Mouse (Mus musculus) forebrain, embryonic 13.5 days (tissue): ENCODE measurements around the gene Tk1. TPM values are rescaled to one million over a fixed set of nuclear protein-coding genes. Genes with fewer than 3 reads are reported as not detected.
A peak's percentile ranks its signal among the peaks of the same experiment; 100 is the strongest.
"Not testable (repeated sequence)": the region's sequence is repeated elsewhere in the genome, so short reads cannot be mapped to it uniquely, and the experiment has no call there.

Experiments
- ATAC-seq: fragments of 200-750 bp; cut with Nextera tagmentation; 2 replicates; pipeline ENCODE4 v1.8.0; 2017
- H3K27ac ChIP-seq: fragments of 300-500 bp; sonication (generic); 2 replicates; pipeline ENCODE4 v1.5.1; 2015; ENCODE audit warnings: inconsistent platforms, mild to moderate bottlenecking, moderate library complexity
- H3K27me3 ChIP-seq: fragments of 300-500 bp; sonication (generic); 2 replicates; pipeline ENCODE4 v1.6.1; 2015; ENCODE audit warnings: mild to moderate bottlenecking, inconsistent platforms
- H3K36me3 ChIP-seq: fragments of 300-500 bp; sonication (generic); 2 replicates; pipeline ENCODE4 v1.6.1; 2015; ENCODE audit warnings: mild to moderate bottlenecking, inconsistent platforms; ENCODE audit not compliant: poor library complexity, severe bottlenecking
- H3K4me1 ChIP-seq: fragments of 300-500 bp; sonication (generic); 2 replicates; pipeline ENCODE4 v1.6.1; 2015; ENCODE audit warnings: inconsistent platforms
- H3K4me2 ChIP-seq: fragments of 300-500 bp; sonication (generic); 2 replicates; pipeline ENCODE4 v1.6.1; 2015; ENCODE audit warnings: inconsistent platforms, mild to moderate bottlenecking, moderate library complexity
- H3K4me3 ChIP-seq: fragments of 300-500 bp; sonication (generic); 2 replicates; pipeline ENCODE4 v1.5.1; 2015; ENCODE audit warnings: mild to moderate bottlenecking, inconsistent platforms
- H3K9ac ChIP-seq: fragments of 300-500 bp; sonication (generic); 2 replicates; pipeline ENCODE4 v1.6.1; 2015; ENCODE audit warnings: mild to moderate bottlenecking, inconsistent platforms
- H3K9me3 ChIP-seq: fragments of 300-500 bp; sonication (generic); replicated peaks from 2 replicates; pipeline ENCODE4 v1.6.1; 2016; ENCODE audit warnings: inconsistent platforms
- WGBS: fragments of 180-500 bp; shearing (Covaris S2); methylation state at CpG from one replicate; pipeline ENCODE4 v1.1.7; 2015; 5-methylcytosine and 5-hydroxymethylcytosine counted together
- polyA plus RNA-seq: library from polyadenylated mRNA; unstranded; fragments of >200 nt; fragmentation: Nextera tagmentation; extraction: Ambion mirVana; gene quantifications from 2 replicates; pipeline ENCODE4 v1.2.1, GENCODE M21; 2015

The Tk1 gene
- polyA plus RNA-seq, 1 experiment from 2014 or later, result 103 TPM

DNA sequence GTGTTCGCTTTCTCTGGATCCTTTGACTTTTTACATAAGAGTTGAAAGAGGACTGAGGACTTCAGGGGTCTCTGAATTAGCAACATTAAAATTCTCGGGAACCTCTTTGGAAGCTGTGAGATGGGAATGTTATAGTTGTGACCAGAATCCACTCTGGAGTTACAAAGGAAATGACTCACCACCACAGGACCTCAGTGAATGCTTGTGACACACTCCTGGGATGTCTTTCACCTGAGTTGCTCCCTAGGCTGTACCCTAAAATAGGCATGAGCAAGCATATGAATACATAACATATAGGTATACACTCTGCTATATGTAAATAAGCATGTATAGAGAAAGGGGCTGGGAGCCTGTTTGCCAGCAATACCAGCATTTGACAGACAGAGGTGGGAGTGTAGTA, 17.5 kb upstream of the Tk1 start:
- peaks cover 8% of the 10 kb centered on the region for H3K4me1 ChIP-seq
- no peak overlapping the region for H3K9ac ChIP-seq
- H3K27ac ChIP-seq, result no peak overlapping the region
- ATAC-seq, result no peak
- no peaks in the 10 kb centered on the region for H3K36me3 ChIP-seq
- no peak overlapping the region for H3K4me2 ChIP-seq
- H3K9me3 ChIP-seq, result no peaks in the 10 kb centered on the region
- H3K4me3 ChIP-seq, result no peak overlapping the region
- H3K27me3 ChIP-seq, result no peaks in the 10 kb centered on the region
- 86% methylated on average over 2 of the region's 2 CpGs for WGBS

- Histone ChIP-seq H3K36me3 (no peaks in the 10 kb centered on the region), H3K4me1 (0 out of 2 replicates have a peak, but pooled peaks cover 5% of the 10 kb centered on the region), H3K9me3 (no peaks in the 10 kb centered on the region), H3K27ac (no peak overlapping the region), H3K27me3 (no peaks in the 10 kb centered on the region), H3K4me2 (no peak overlapping the region), H3K9ac (no peak overlapping the region), H3K4me3 (no peak overlapping the region)
- WGBS, result 59% methylated on average over 1 of the region's 1 CpGs
- ATAC-seq, result no peak
Observed at GRCm38 (mm10) chr11:117840910-117841309, 15.0 kb upstream of the Tk1 start.

DNA sequence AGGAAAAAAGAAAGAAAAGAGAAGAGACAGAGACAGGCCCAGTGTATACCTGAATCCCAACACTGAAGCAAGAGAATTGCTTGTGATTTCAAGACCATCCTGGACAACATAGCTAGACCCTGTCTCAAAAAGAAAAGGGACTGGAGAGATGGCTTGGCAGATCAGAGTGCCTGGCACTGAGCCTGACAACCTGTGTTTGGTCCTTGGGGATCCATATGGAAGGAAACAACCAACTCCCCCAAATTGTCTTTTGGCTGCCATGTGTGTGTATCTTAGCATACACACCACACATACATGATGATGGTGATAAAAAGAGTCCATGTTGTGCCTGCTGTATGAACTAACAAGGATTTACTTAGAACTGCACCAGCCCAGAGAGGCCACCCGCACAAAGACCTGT, 13.1 kb upstream of the Tk1 start:
- Histone ChIP-seq H3K4me2 (no peak overlapping the region), H3K9ac (no peak overlapping the region), H3K27ac (0 out of 2 replicates have a peak overlapping the region, but pooled peaks have one; percentile 17), H3K4me3 (no peak overlapping the region), H3K27me3 (no peaks in the 10 kb centered on the region), H3K36me3 (no peaks in the 10 kb centered on the region), H3K4me1 (0 out of 2 replicates have a peak, but pooled peaks cover 5% of the 10 kb centered on the region), H3K9me3 (no peaks in the 10 kb centered on the region)
- 75% methylated on average over 1 of the region's 1 CpGs for WGBS
- no peak for ATAC-seq

GRCm38 (mm10) chr11:117838572-117838971, 12.7 kb upstream of the Tk1 start:
- Histone ChIP-seq H3K4me3 (no peak overlapping the region), H3K9me3 (no peaks in the 10 kb centered on the region), H3K4me2 (no peak overlapping the region), H3K9ac (no peak overlapping the region), H3K27ac (no peak overlapping the region), H3K27me3 (no peaks in the 10 kb centered on the region), H3K4me1 (0 out of 2 replicates have a peak, but pooled peaks cover 5% of the 10 kb centered on the region), H3K36me3 (no peaks in the 10 kb centered on the region)
- 80% methylated on average over 2 of the region's 2 CpGs for WGBS
- ATAC-seq, result no peak

- Histone ChIP-seq H3K9me3 (no peaks in the 10 kb centered on the region), H3K4me2 (peak overlapping the region; percentile 48), H3K9ac (no peak overlapping the region), H3K27ac (no peak overlapping the region), H3K4me3 (peak overlapping the region; percentile 16; the same call in 1 of the 2 replicates), H3K36me3 (no peaks in the 10 kb centered on the region), H3K4me1 (peaks cover 16% of the 10 kb centered on the region), H3K27me3 (no peaks in the 10 kb centered on the region)
- WGBS, result 30% methylated on average over 13 of the region's 13 CpGs
- ATAC-seq, result peak; percentile 44; the same call in 1 of the 2 replicates
Observed at GRCm38 (mm10) chr11:117836306-117836705, 10.4 kb upstream of the Tk1 start.

DNA sequence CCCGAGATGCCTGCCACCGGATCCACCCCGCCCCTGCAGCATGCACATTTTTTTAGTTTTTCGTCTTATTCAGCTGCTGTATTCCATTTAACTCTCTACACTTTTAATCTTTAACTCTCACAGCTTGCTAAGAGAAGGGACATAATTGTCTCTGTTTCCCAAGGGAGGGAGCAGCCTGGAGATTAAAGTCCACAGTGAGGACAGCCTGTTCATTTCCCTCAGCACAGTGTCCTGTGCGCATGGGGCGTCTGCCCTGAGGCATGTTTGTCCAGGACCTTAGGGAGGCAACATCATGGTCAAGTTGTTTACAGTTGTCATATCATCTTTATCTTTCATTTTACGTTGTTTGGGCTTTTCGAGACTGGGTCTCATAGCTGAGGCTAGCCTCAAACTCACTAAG, 8.2 kb upstream of the Tk1 start:
- Histone ChIP-seq H3K4me3 (no peak overlapping the region), H3K27ac (no peak overlapping the region), H3K9ac (no peak overlapping the region), H3K9me3 (no peaks in the 10 kb centered on the region), H3K27me3 (no peaks in the 10 kb centered on the region), H3K4me2 (no peak overlapping the region), H3K4me1 (peaks cover 19% of the 10 kb centered on the region), H3K36me3 (no peaks in the 10 kb centered on the region)
- 94% methylated on average over 8 of the region's 8 CpGs for WGBS
- ATAC-seq, result no peak

DNA sequence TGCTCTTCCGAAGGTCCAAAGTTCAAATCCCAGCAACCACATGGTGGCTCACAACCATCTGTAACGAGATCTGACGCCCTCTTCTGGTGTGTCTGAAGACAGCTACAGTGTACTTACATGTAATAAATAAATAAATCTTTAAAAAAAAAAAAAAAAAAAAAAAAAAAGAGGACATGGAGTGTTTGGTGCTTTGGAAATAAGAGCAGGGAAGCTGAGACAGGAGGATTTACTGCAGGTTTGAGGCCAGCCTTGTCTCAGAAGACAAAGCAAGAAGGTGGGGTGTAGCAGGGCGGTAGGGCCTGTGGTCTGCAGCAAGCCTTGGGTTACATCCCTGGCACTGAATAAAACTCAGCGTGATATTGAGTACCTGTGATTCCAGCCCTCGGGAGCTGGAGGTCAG, 7.6 kb upstream of the Tk1 start:
- not testable (repeated sequence) for ATAC-seq, H3K9ac ChIP-seq, H3K36me3 ChIP-seq, H3K27ac ChIP-seq, H3K4me2 ChIP-seq, H3K9me3 ChIP-seq, H3K27me3 ChIP-seq, H3K4me3 ChIP-seq
- 79% methylated on average over 6 of the region's 6 CpGs for WGBS
- peaks cover 25% of the 10 kb centered on the region for H3K4me1 ChIP-seq

GRCm38 (mm10) chr11:117832086-117832969, 6.4 kb upstream of the Tk1 start:
- H3K27ac ChIP-seq, result peak overlapping the region; percentile 2; the same call in 1 of the 2 replicates
- peak overlapping the region; percentile 22; the same call in 1 of the 2 replicates for H3K9ac ChIP-seq
- H3K4me2 ChIP-seq, result peak overlapping the region; percentile 60
- no peaks in the 10 kb centered on the region for H3K9me3 ChIP-seq
- ATAC-seq, result peak; percentile 77
- H3K27me3 ChIP-seq, result no peaks in the 10 kb centered on the region
- H3K4me1 ChIP-seq, result peaks cover 37% of the 10 kb centered on the region
- H3K36me3 ChIP-seq, result no peaks in the 10 kb centered on the region
- H3K4me3 ChIP-seq, result peak overlapping the region; percentile 34
- 18% methylated on average over 28 of the region's 28 CpGs for WGBS

- Histone ChIP-seq H3K27ac (no peak overlapping the region), H3K27me3 (no peaks in the 10 kb centered on the region), H3K4me3 (no peak overlapping the region), H3K4me1 (peaks cover 50% of the 10 kb centered on the region), H3K4me2 (no peak overlapping the region), H3K9ac (no peak overlapping the region), H3K9me3 (no peaks in the 10 kb centered on the region), H3K36me3 (no peaks in the 10 kb centered on the region)
- ATAC-seq, result no peak
- 65% methylated on average over 9 of the region's 9 CpGs for WGBS
Observed at GRCm38 (mm10) chr11:117830401-117830800, 4.5 kb upstream of the Tk1 start.

GRCm38 (mm10) chr11:117829671-117830215, 3.9 kb upstream of the Tk1 start:
- Histone ChIP-seq H3K4me1 (peaks cover 56% of the 10 kb centered on the region), H3K27me3 (no peaks in the 10 kb centered on the region), H3K9ac (no peak overlapping the region), H3K27ac (no peak overlapping the region), H3K9me3 (no peaks in the 10 kb centered on the region), H3K4me3 (no peak overlapping the region), H3K4me2 (no peak overlapping the region), H3K36me3 (no peaks in the 10 kb centered on the region)
- 88% methylated on average over 2 of the region's 2 CpGs for WGBS
- no peak for ATAC-seq

DNA sequence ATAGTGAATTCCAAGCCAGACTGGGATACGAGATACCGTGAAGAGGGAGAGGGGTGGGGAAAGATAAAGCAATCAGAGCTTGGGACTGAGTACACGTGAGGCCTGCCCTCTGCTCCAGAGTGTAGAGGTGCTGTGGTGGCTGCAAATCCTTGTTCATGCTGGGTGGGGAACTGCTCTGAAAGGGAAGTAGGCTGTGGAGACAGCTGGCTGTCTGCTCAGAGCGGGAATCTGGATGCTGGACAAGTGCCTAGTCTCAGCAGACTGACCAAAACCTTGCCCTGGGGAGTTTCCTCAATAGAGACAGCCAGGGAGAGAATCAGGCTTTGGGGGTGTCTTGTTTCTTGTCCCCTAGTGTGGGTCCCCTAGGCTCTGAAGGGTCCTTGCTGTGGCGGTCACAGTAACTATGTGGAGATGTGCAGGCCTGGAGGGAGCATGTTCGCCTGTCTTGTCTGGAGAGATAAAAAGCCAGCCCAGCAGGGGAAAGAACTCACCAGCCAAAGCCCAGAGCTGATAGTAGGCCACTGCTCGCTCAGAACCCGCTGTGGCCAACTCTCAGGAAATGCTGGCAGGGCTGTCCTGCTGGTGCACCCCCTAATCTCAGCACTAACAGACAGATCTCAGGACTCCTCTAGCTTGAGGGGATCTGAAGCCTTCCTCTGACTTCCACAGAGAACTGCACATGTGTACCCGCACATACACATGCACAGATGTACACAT, 3.2 kb upstream of the Tk1 start:
- Histone ChIP-seq H3K27me3 (no peaks in the 10 kb centered on the region), H3K36me3 (no peaks in the 10 kb centered on the region), H3K4me3 (no peak overlapping the region), H3K9ac (0 out of 2 replicates have a peak overlapping the region, but pooled peaks have one; percentile 3), H3K27ac (peak overlapping the region; percentile 41), H3K4me1 (peaks cover 62% of the 10 kb centered on the region), H3K4me2 (no peak overlapping the region), H3K9me3 (no peaks in the 10 kb centered on the region)
- 57% methylated on average over 9 of the region's 9 CpGs for WGBS
- no peak for ATAC-seq
